Mouse (Mus musculus) cortical plate, adult 2 months (tissue): ENCODE measurements at regions not wholly inside any gene's neighbourhood (a gene's known extent, or its start where the extent isn't known, plus 50 kb on each side); places are given as distances from the start of the nearest gene placed in this dataset.

Experiments used
- CTCF ChIP-seq: fragments of 200-500 bp; IDR thresholded peaks from 2 replicates; pipeline ENCODE4 v1.5.1; 2011; ENCODE audit warnings: mild to moderate bottlenecking, control low read depth, low read length; ENCODE audit not compliant: insufficient read depth; ENCODE audit errors: extremely low read depth
- POLR2A ChIP-seq: fragments of 200-500 bp; IDR thresholded peaks from 2 replicates; pipeline ENCODE4 v1.6.1; 2011; ENCODE audit warnings: mild to moderate bottlenecking, low read length, control low read depth; ENCODE audit not compliant: insufficient read depth; ENCODE audit errors: extremely low read depth

DNA sequence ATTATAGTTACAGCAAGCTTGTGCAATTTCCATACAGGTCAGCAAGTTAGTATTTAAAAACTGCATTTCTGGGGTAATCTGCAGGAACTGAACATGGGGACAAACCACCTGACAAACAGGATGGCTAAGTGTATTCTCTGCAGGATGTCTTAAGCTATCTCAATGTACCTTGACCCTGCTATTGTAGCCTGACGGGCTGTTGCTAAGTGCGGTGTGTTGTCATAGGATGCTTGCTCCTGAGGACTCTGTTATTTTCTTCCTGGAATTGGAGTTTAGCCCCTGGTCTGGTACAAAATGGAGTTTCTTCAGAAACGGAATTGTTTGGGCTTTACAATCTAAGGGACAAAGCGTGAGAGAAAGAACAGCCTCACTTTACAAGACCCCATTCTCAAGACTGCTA is 161.4 kb upstream of the Ank start:
- TF ChIP-seq POLR2A = no peak
- no peak for TF ChIP-seq CTCF
